Mouse (Mus musculus): Measurements from ENCODE around the gene Tmem229b.
A peak's percentile ranks its signal among the peaks of the same experiment; 100 is the strongest.

GRCm38 (mm10) chr12:78919079-78919712 is 88.2 kb downstream of the Tmem229b start:
- TF ChIP-seq CTCF (IDR thresholded peaks at IDR 0.05; ENCODE audit: low read depth) (peak; percentile 95), EP300 (optimal IDR thresholded peaks at IDR 0.05) (no peak)

Data from stomach, postnatal 0 days (tissue).